Mouse (Mus musculus): ENCODE data around the gene Lifr.
A peak's percentile ranks its signal among the peaks of the same experiment; 100 is the strongest.

The Lifr gene

DNA sequence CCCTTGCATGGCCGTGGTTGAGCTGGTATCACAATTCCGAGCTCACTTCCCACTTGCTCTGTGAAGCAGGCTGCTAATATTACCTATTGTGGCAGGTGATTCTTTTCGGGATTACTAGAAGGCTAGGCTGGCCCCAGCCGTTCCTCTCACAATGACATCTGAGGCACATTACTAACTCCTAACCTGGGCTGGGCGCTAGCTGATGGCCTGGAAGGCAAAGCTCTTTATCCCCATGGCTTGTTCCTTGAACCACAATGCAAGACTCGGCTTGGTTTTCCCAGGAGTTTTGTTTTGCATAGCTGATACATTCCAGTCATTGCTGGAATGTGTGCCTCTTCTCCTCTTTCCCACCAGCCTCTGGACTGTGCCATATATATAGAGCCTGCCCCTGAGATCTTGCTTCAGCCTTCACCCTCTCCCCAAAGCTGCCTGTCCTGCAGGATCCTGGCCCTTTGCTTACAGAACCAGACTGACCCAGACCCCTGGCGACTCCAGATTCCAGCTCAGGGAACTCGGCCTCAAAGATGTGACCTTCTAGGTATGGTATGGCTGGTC, at the start of gene Lifr:
Gene Lifr, plus strand, starts transcription at position 404 of the 555 bp plus-strand sequence.
- no peak for DNase-seq

- DNase-seq: no peak
These were observed 46.2 kb upstream of the Lifr start for GRCm38 (mm10) chr15:7044081-7044749.

GRCm38 (mm10) chr15:7045056-7045455, 45.4 kb upstream of the Lifr start:
- no peak for DNase-seq

DNA sequence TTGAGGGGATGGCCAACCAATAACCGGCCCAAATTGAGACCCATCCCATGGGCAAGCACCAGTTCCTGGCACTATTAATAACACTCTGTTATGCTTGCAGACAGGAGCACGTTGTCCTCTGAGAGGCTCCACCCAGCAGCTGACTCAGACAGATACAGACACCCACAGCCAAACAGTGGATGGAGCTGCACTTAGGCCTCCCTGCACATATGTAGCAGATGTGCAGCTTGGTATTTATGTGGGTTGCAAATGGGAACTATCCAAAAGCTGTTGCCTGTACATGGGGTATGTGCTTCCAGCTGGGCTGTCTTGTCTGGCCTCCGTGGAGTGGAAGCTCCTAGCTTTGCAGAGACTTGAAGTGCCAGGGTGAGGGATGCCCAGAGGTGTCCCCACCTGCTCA, 42.5 kb upstream of the Lifr start:
- DNase-seq: no peak

GRCm38 (mm10) chr15:7048916-7049315, 41.5 kb upstream of the Lifr start:
- DNase-seq: no peak

DNA sequence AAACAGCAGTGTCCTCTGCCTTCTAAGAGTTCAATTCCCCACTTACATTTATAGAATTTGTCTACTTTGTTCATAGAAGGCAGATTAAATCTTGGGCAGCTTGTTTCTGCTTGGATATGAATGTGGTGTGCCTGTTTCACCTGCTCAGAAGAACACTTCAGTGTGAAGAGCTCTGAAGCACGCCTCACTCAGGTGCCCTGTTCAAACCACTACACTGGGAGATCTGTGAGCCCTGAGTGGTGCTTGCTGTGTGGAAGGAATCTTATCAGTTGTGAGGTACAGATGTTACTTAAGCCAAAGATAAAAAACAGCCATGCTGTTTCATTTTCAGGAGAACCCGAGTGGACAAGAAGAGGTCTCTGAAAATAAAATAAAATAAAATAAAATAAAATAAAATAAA, 38.7 kb upstream of the Lifr start:
- no peak for DNase-seq

DNA sequence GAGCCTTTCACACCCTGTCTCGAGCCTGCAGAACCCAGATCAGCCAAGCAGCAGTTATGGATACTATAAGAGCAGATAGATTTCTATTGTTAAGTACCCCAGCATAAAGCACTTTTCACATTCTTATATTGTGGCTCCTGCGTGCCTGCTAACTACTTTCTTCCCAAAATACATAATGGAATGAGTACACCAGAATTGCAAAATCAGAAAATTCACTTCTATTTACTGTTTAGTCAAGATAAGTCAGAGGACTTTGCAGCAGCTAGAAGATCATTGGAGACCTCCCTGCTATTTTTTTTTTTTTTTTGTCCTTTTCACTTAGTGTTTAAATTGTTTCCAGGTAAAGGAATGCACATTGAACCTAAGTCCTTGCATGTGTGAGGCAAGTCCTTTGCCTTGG, 38.3 kb upstream of the Lifr start:
- no peak for DNase-seq

DNA sequence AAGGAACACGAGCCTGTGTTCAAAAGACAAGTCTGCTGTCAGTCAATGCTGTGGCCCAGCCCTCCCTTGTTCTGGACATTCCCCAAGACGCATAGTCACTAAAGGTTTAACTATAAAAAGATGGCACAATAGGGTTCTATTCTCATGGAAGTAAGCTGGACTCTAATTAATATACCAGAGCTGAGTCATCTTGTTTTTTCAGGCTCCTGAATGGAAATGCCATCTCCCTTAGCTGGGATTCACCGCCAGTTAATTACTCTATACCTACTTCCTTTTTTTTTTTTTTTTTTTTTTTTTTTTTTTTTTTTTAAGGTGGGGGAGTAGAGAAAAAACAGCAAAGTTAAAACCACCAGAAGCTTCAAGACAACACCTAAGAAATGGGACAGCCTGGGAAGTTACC, 33.6 kb upstream of the Lifr start:
- DNase-seq: no peak

DNA sequence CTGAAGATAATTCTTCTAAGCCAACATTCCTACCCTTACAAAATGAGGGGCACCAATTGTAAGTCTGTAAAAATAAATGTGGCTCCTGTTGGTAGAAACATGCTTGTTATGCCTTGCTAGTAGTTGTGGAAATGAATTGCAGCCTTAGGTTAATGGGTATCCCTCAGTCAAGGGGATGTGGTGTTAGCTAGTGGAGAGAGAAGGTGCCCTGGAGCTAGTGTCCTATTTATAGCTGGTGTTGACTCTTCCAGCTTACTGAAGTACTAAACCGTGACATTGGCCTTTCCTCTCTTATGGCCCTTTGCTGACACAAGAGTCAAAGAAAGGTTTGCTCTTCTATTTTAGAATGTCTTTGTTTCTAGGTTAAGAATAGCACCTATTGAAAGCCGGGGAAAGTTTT, 29.9 kb upstream of the Lifr start:
- DNase-seq: no peak

- DNase-seq: no peak
These were observed 28.3 kb upstream of the Lifr start for GRCm38 (mm10) chr15:7061995-7062697.

- DNase-seq: no peak
These were observed 27.8 kb upstream of the Lifr start for GRCm38 (mm10) chr15:7062698-7063009.

- DNase-seq: no peak
These were observed 26.7 kb upstream of the Lifr start for GRCm38 (mm10) chr15:7063521-7064240.

DNA sequence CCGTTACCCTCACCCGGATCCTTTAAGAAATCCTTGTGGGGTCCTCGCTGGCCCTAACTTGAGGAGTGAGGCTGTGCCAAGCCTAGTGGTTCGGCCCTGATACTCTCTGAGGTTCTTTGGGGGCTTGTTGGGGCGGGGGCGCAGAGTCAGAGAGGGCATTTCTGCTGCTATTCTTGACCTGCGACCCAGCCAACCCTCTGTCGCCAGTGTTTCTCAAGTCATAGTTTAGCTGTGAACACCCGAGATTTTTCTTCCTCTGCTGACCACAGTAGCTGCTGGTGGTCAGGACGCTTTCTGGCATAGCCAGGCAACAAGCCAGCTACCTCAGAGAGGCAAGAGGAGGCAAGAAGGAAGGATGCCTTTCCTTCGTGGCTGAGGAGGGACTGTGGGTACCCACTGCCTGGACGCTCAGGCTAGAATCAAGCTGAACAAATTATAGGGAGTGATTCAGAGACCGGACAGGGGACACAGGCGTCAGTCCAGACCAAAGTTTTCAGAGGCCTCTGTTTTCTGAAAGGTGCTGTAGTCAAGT, 25.4 kb upstream of the Lifr start:
- DNase-seq: no peak

DNA sequence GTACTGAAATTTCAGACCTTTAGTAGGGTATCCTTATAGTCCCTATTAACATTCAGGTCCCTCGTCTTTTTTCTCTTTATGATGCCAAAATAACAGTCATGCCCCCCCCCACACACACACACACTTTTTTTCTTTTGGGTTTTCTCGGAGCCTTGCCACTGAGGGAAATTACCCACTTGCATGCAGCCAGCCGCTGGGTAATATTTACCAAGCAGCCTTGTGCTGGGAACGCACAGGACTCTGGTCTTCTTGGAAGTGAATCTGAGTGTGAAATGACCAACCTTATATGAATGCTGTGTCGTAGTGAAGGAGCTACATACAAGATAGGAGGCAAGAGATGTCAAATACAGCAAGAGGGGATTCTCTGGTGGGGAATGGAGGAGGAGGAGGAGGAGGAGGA, 24.8 kb upstream of the Lifr start:
- no peak for DNase-seq

DNA sequence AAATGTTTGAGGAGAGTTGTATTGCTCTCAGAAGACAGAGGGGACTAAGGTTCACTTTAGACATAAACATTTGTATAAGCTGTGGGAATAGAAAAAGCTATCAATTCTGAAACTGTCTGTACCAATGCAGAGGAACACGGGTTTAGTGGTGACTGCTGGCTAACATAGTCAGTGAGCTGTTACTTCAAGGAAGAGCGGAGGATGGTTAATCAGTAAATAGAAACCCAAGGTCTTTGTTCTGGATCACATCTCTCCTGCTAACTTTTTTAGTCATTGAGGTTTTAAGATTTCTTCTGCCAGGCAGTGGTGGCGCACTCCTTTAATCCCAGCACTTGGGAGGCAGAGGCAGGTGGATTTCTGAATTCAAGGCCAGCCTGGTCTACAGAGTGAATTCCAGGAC, 23.7 kb upstream of the Lifr start:
- no peak for DNase-seq

- no peak for DNase-seq
These were observed 21.0 kb upstream of the Lifr start for GRCm38 (mm10) chr15:7069374-7069773.

DNA sequence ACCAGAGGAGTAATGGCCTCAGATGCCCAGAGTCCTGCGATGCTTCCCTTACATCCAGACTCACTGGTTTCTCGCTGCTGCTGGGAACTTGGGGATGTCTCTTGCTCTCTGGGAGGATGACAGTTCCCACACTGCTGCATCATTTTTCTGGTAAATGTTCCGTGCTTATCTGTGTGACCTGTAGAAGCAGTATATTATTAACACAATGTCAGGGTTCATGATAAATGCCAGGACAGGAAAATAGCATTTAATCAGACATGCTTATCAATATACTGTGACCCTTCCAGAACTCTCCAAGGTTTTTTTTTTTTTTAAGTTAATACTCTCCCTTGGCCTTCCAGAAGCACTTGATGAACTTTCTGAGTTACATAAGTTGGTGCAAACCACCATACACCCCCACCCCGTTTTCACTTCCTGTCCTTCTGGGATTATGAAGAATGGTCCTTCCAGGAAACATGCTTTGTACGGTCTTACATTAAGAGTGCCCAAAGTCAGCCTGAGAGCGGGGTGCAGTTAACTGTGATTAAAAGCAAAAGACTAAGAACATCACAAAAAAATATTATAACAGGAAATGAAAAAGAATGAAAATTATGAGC, 20.1 kb upstream of the Lifr start:
- DNase-seq: no peak

DNA sequence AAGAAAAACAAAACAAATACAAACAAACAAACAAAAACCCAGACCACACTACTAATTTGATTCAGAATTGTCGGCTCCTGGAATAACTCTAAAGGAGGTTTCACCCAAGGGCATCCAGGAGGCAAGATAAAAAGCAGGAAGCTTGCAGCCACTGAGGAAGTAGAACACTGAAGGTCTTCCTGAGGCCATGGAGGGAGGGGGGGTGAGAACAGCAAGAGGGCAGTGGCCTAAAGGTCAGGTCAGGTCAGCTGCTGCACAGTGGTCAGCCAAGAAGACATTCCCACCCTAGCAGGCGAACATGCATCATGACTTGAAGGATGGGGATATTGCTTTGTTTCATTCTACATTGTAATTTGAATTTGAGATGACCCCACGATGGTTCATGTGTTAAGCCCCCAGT, 17.1 kb upstream of the Lifr start:
- DNase-seq: no peak

GRCm38 (mm10) chr15:7075185-7075584, 15.2 kb upstream of the Lifr start:
- no peak for DNase-seq

DNA sequence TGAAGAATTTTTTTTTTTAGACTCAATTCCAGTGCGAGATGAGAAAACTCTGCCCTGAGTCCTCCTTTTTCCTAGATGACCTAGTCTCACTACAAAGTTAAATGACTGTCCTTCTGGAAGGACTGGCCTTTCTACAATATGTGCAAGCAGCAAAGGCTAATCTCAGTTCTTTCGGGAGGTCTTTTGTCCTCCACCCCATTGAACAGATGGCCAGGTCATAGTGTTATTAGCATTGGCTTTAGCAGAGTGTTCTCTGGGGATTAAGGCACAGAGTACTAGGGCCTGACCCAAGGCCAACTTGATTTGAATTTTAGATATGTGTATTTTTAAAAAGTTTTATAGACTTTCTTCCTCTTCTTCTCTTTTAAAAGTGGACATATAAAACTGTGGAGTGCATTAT, 12.1 kb upstream of the Lifr start:
- peak; percentile 53 for DNase-seq

- DNase-seq: no peak
These were observed 10.6 kb upstream of the Lifr start for GRCm38 (mm10) chr15:7079631-7080337.

DNA sequence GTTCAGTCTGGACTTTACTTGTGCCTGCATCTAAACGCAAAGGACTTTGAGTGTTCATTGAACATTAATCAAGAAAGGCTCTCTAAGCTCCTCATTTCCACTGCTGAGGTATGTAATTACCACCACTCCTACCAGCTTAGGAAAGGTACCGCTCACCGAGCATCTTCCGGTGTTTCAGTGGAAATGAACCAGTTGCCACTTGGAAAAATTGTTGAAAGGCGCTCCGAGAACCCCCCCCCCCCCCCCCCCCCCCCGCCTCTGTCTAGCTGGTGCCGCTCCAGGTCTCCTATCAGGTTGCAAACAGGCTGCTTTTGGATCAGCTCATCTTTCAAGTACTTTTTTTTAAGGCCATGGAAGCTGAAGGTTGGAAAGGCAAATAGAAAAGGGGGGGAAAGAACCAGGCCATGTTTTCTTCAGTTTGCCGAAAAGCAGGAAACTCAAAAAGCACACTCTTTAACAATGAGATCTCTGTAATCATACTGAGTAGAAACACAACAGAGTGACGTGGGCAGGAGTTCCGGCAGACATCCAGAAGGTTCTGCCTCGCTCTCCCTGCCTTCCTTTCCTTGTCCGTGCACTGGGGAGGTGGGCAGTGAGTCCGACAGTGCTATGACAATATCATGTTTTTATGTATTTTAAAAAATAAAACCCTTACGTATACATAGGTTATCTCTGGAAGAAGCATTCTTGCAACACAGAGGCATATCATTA, 9.3 kb upstream of the Lifr start:
- DNase-seq: no peak
